Mouse (Mus musculus): ENCODE data around the gene Pdss2.

Gene Pdss2

GRCm38 (mm10) chr10:43220910-43221625 lies at the start of gene Pdss2:
Gene Pdss2 (plus strand): TSS chr10:43221486.
- DNase-seq (ENCODE audit: low spot score): peak; percentile 99

- DNase-seq (ENCODE audit: low spot score): no peak
Observed at GRCm38 (mm10) chr10:43172066-43172465, 49.2 kb upstream of the Pdss2 start.

GRCm38 (mm10) chr10:43172554-43172953 lies 48.7 kb upstream of the Pdss2 start:
- DNase-seq (ENCODE audit: low spot score): no peak

GRCm38 (mm10) chr10:43173141-43173827 lies 48.0 kb upstream of the Pdss2 start:
- DNase-seq (ENCODE audit: low spot score): peak; percentile 90

GRCm38 (mm10) chr10:43173828-43174325 lies 47.4 kb upstream of the Pdss2 start:
- DNase-seq (ENCODE audit: low spot score): peak; percentile 67

GRCm38 (mm10) chr10:43174326-43175155 lies 46.7 kb upstream of the Pdss2 start, which contains the start of the genes Sobp and 9030612E09Rik:
Gene Sobp (minus strand): TSS chr10:43174530.
Gene 9030612E09Rik (plus strand): TSS chr10:43174704.
- DNase-seq (ENCODE audit: low spot score): peak; percentile 90

DNA sequence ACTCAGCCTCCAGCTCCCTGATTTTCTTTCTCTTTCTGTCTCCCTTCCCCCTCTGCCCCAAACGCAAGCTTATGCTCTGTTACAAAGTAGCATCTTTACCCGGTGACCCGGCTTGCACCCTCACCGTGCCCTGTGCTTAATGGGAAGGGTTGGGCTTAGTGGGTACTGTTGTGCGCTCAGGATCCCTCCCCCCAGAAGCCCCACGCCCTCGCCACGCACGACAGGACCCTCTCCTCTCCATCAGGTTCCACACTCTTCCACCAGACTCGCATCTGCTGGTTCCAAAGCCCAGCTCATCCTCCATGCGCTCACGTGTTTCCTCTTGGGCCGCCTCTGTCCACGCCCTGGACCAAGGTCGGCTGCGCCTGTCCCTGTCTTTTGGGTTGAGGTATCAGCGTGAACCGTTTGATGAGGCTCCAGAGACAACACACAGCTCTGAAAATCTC lies 46.1 kb upstream of the Pdss2 start:
- DNase-seq (ENCODE audit: low spot score): peak; percentile 75

- DNase-seq (ENCODE audit: low spot score): peak; percentile 73
Observed at GRCm38 (mm10) chr10:43180313-43180912, 40.9 kb upstream of the Pdss2 start.

- DNase-seq (ENCODE audit: low spot score): no peak
Observed at GRCm38 (mm10) chr10:43200206-43200605, 21.1 kb upstream of the Pdss2 start.

DNA sequence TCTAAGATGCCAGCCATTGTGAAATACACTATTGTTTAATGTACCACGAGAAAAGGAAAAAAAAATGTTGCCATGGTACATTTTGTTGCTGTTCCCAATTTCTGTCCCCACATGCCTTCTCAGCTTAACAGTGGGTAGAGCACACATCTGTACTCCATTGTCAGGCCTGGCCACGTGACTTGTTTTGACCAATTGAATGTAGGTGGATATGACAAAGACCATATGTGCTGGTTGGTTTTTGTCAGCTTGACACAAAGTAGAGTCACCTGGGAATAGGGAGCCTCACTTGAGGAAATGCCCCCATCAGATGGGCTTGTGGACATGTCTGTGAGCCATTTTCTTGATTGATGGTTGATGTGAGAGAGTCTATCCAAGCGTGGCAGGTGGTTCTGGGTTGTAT lies 17.4 kb upstream of the Pdss2 start:
- no peak for DNase-seq (ENCODE audit: low spot score)

- no peak for DNase-seq (ENCODE audit: low spot score)
Observed at GRCm38 (mm10) chr10:43211866-43212265, 9.4 kb upstream of the Pdss2 start.

GRCm38 (mm10) chr10:43217361-43217900 lies 3.9 kb upstream of the Pdss2 start:
- no peak for DNase-seq (ENCODE audit: low spot score)

DNA sequence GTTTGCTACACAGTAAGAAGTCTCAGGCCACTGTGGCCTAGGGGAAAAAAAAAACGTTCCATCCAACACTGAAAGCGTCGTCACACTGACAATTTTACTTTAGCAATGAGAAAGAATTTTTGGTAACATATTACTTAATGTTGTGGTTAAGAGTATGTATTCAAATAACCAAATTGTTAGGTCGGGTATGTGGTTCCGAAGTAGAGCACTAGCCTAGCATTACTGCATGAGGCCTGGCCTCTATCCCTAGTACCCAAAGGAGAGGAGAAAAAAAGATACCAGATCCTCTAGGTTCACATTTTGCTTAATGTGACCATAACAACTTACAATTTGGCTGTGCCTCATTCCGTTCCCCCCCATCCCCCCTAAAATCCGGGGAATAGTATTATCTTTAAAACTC lies 807 bp upstream of the Pdss2 start:
- DNase-seq (ENCODE audit: low spot score): peak; percentile 60

DNA sequence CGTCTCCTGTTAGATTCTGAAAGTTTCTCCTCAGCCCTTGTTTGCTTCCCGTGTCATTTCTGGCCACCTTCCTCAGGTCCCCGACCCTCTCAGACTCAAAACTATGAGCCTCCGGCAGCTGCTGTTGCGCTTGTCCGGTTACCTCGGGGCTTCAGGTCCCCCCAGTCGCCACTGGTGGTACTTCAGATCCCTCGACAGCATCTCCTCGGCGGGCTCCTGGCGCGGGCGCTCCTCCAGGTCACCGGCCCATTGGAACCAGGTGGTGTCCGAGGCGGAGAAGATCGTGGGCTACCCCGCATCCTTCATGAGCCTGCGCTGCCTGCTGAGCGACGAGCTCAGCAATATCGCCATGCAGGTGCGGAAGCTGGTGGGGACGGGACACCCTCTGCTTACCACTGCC lies 373 bp downstream of the Pdss2 start:
- DNase-seq (ENCODE audit: low spot score): no peak

DNA sequence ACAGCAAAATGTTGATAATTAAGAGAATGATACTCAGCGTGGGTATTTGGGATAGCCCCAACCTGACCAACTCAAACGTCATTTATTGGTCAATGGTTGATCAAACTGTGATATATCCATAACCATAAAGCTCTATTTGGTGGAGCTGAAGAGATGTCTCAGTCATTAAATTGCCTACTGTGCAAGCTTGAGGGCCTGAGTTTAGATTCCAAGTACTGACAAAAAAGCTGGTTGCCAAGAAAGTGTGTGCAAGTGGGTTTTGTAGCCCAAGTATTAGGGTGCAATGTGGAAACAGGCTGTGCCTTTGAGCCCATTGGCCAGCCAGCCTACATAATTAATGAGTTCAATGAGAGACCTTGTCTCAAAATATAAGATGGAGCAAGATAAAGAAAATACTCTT lies 2.1 kb downstream of the Pdss2 start:
- DNase-seq (ENCODE audit: low spot score): no peak

DNA sequence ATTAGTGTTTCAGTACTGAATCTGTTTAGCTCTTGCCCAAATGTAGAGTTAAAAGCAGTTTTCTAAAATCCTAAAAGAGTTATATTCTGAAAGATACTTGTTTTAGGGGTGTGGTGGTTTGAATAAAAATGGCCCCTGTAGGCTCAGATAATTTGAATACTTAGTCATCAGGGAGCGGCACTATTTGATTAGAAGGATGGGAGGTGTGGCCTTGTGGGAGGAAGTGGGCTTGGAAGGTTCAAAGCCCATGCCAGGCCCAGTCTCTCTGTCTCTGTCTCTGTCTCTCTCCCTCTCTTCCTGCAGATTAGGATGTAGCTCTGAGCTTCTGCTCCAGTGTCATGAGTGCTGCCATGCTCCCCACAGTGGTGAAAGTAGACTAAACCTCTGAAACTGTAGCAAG lies 5.1 kb downstream of the Pdss2 start:
- no peak for DNase-seq (ENCODE audit: low spot score)

DNA sequence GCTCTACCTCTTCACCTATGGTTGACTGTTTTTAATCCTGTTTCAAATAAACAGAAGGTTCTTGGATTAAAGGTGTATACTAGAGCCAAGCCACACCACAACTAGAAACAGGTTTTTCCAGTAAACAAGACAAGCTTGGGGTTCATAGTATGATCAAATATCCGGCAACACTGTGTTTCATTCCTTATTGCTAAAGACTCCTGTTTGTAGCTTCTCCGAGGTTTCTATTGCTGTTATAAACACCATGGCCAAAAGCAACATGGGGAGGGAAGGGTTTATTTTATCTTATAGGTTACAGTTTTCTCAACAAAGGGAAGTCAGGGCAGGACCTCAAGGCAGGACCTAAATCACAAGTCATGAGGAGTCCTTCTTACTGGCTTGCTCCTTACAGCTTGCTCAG lies 8.0 kb downstream of the Pdss2 start:
- no peak for DNase-seq (ENCODE audit: low spot score)

DNA sequence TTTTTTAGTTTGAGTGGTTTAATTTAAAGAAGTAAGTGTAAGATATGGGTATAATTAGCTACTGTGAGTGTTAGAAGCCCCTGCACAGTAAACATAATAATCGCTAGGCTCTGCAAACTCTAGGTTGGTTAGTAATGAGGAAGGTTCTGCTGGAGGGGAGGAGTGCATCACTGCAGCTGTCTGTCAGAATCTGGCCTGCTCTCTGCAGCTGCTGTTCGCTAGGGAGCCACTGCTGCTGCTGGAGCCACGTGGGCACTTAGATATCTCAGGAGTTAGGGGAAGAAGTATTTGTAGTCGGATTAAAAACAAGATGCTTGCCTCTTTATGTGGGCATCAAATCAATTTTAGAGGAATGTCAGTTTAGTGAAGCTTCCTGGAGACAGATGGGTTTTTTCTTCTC lies 13.2 kb downstream of the Pdss2 start:
- DNase-seq (ENCODE audit: low spot score): no peak

DNA sequence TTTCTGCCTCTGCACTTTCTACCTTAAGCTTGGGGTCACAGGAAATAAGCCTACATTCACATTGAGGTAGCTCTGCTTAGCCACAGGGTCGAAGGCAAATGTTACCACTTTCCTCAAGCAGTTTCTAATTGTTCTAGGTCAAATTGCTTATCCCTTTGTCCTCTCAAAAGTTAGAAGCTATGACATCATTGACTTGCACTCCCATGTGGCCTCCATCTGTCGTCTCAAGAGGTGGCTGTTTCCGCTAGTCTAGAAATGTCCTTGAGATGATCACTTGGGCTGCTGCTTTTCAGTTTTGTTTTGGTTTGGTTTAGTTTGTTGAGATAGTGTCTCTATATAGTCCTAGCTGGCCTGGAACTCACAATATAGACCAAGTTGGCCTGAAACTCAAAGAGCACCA lies 13.7 kb downstream of the Pdss2 start:
- DNase-seq (ENCODE audit: low spot score): no peak

DNA sequence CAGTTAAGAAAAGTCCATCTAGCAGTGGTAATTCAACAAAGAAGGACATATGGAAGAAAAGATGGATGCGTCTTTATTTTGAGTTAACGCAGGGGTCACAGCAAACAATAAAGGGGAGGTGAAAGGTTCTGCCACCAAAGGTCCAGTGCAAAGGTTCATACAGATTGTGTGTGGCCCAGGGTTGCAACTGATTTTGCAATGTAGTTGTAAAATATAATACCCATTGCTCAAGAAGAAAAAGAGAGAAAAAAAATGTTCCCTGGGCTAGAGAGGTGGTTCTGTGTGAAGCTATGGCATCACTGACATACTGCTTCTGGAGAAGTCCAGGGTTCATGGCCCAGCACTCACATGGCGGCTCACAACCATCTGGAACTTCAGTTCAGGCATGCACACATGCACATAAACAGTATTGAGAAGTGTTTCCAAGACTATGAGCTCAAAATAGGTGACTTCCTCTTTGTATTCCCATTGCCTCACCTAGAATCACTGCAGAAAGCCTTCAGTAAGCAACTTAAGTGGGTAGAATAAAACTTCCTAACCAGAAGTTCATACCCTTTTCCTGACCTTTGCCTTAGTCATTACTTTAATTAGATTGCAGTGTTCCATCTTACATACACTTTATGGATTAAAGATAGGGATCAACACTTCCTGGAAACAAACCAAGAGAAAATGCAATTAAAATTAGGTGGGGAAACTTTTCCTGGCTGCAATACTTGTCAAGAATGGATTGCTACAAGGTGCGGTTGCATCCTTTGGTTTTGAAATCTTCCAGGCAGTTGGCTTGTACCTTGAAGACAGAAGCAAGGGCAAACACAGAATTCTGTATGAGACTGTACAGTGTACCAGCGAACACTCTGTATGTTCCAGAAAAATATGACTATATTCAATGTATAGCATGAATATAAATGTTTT lies 14.7 kb downstream of the Pdss2 start:
- DNase-seq (ENCODE audit: low spot score): no peak

GRCm38 (mm10) chr10:43242215-43242614 lies 20.9 kb downstream of the Pdss2 start:
- no peak for DNase-seq (ENCODE audit: low spot score)

Measured in MN1 (cell line).